Mouse (Mus musculus) liver, adult 2 months (tissue): Measurements from ENCODE around the gene Wasf2.

Experiments
- CTCF ChIP-seq: fragments of 200-500 bp; IDR thresholded peaks from 2 replicates; pipeline ENCODE4 v1.5.1; 2011; ENCODE audit warnings: low read depth, low read length, control low read depth
- POLR2A ChIP-seq: fragments of 200-500 bp; IDR thresholded peaks from 2 replicates; pipeline ENCODE4 v1.6.1; 2011; ENCODE audit warnings: low read length, control low read depth; ENCODE audit not compliant: insufficient read depth; ENCODE audit errors: extremely low read depth

DNA sequence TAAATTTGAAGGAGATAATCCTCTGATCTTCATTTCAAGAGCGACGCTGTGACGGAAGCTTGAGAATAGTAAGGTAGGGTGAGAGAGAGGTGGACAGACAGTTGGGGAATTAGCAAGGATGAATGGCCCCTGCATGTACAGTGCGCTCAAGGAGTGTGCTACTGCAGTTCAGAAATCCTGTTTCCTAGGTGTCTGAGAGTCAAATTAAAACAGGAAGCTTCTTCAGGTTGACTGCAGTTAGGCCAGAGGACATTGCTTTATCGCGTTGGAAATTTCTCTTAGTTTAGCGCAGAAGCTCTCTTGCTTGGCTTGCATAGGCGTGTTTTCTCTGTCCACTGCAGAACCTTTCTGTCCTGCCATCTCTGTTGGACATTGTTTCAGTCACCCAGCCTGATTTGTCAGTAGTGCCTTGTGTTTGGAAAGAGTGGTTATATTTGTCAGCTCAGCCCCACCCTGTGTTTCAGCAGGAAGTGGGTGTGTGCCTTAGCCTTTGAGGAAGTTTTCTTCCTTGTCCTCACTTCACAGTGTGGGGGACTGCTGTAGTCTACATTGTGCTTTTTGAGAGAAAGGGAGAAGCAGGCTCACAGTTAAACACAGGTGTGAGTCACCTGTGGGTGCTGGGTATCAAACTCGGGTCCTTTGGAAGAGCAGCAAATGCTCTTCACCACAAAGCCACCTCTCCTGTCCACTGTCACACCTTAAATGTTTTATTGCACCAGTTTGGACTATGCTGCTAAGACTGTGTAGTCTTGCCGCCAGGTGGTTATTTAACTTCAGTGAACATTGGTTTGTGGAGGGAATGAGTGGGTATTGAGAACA lies 39.1 kb downstream of the Wasf2 start:
- no peak for TF ChIP-seq POLR2A
- TF ChIP-seq CTCF = no peak
